Mouse (Mus musculus) left cerebral cortex, postnatal 14 days (tissue): ENCODE results near the gene Aifm3. TPM values are rescaled to one million over a fixed set of nuclear protein-coding genes. Genes with fewer than 3 reads are reported as not detected.

Source experiments
- DNase-seq, 2 experiments: peaks; one replicate each; pipeline ENCODE4 v3.0.0; 2021 to 2022; ENCODE audit warnings: low spot score in 2 of 2, mixed read lengths in 1 of 2
- intact Hi-C: fragments of 180-260 bp; cut with DNase I; formaldehyde crosslinking; loops from one replicate; pipeline ENCODE4 v1.15.1; 2025
- long read RNA-seq, 2 experiments: library from polyadenylated mRNA; stranded (forward); transcript quantifications; one replicate each; pipeline ENCODE4 v2.0.0; 2021
- total RNA-seq, 2 experiments: library from RNA; stranded (reverse); gene quantifications; 2 replicates each; pipeline ENCODE4 v1.2.3; 2021

The Aifm3 gene
- total RNA-seq, result 10 to 100 TPM; 40.8 to 48.3 TPM
- long read RNA-seq, experiment 1, transcript Aifm3-201 (21 exons, 2,688 nt), result major isoform, 13 of 45 reads
- long read RNA-seq, experiment 1, partial matches to known transcripts, result 20 of 45 reads
- long read RNA-seq, experiment 1, other reads (novel, unspliced or antisense), result 12 of 45 reads
- long read RNA-seq, experiment 2, transcript Aifm3-201 (21 exons, 2,688 nt), result major isoform, 16 of 48 reads
- long read RNA-seq, experiment 2, partial matches to known transcripts, result 24 of 48 reads
- long read RNA-seq, experiment 2, other reads (novel, unspliced or antisense), result 8 of 48 reads

- intact Hi-C loops, result no loop called here
- no peak for DNase-seq
Measured at GRCm38 (mm10) chr16:17489469-17490111, at the start of gene Aifm3. Gene Aifm3 (plus strand): TSS chr16:17489611.

GRCm38 (mm10) chr16:17451541-17452372 lies 37.7 kb upstream of the Aifm3 start, which contains the start of gene Crkl:
Gene Crkl (plus strand): TSS chr16:17451987.
- intact Hi-C loops, result no loop called here
- DNase-seq, result peak; percentile 97 to 98

GRCm38 (mm10) chr16:17452373-17452715 lies 37.1 kb upstream of the Aifm3 start:
- DNase-seq, result peak in 1 of 2 experiments; percentile 34
- intact Hi-C loops, result no loop called here

GRCm38 (mm10) chr16:17456901-17457300 lies 32.5 kb upstream of the Aifm3 start:
- intact Hi-C loops, result no loop called here
- no peak for DNase-seq

- DNase-seq, result peak in 1 of 2 experiments; percentile 28
- intact Hi-C loops, result no loop called here
Measured at GRCm38 (mm10) chr16:17460254-17460653, 29.2 kb upstream of the Aifm3 start.

- intact Hi-C loops, result no loop called here
- DNase-seq, result no peak
Measured at GRCm38 (mm10) chr16:17461596-17461995, 27.8 kb upstream of the Aifm3 start.

GRCm38 (mm10) chr16:17463184-17463583 lies 26.2 kb upstream of the Aifm3 start:
- DNase-seq, result no peak
- intact Hi-C loops, result no loop called here

- DNase-seq, result no peak
- intact Hi-C loops, result no loop called here
Measured at GRCm38 (mm10) chr16:17466875-17467663, 22.3 kb upstream of the Aifm3 start.

- no peak for DNase-seq
- intact Hi-C loops, result no loop called here
Measured at GRCm38 (mm10) chr16:17472498-17472897, 16.9 kb upstream of the Aifm3 start.

- intact Hi-C loops, result no loop called here
- DNase-seq, result peak; percentile 41 to 45
Measured at GRCm38 (mm10) chr16:17474091-17474490, 15.3 kb upstream of the Aifm3 start.

- DNase-seq, result no peak
- intact Hi-C loops, result no loop called here
Measured at GRCm38 (mm10) chr16:17474761-17475160, 14.7 kb upstream of the Aifm3 start.

GRCm38 (mm10) chr16:17475326-17475725 lies 14.1 kb upstream of the Aifm3 start:
- intact Hi-C loops, result no loop called here
- DNase-seq, result no peak

GRCm38 (mm10) chr16:17478331-17478943 lies 11.0 kb upstream of the Aifm3 start:
- intact Hi-C loops, result no loop called here
- DNase-seq, result no peak

GRCm38 (mm10) chr16:17481465-17481864 lies 7.9 kb upstream of the Aifm3 start:
- intact Hi-C loops, result no loop called here
- DNase-seq, result no peak

GRCm38 (mm10) chr16:17486505-17486904 lies 2.9 kb upstream of the Aifm3 start:
- intact Hi-C loops, result no loop called here
- peak in 1 of 2 experiments; percentile 31 for DNase-seq

- peak in 1 of 2 experiments; percentile 44 for DNase-seq
- intact Hi-C loops, result no loop called here
Measured at GRCm38 (mm10) chr16:17488478-17489468, 638 bp upstream of the Aifm3 start.

GRCm38 (mm10) chr16:17491154-17491553 lies 1.7 kb downstream of the Aifm3 start:
- intact Hi-C loops, result no loop called here
- DNase-seq, result peak in 1 of 2 experiments; percentile 35
